Mouse (Mus musculus) 3134 (cell line): ENCODE measurements around the gene Alad.

Experiments used
- DNase-seq: peaks from one replicate; pipeline ENCODE4 v3.0.0-alpha.2; 2011; ENCODE audit warnings: low spot score; ENCODE audit not compliant: insufficient read length; ENCODE audit errors: extremely low read depth

Alad gene

GRCm38 (mm10) chr4:62517538-62518415 lies 1.9 kb downstream of the Alad start:
- DNase-seq = no peak

GRCm38 (mm10) chr4:62517046-62517445 lies 2.7 kb downstream of the Alad start:
- no peak for DNase-seq

GRCm38 (mm10) chr4:62516579-62516978 lies 3.1 kb downstream of the Alad start:
- DNase-seq = no peak

GRCm38 (mm10) chr4:62516079-62516478 lies 3.6 kb downstream of the Alad start:
- DNase-seq = no peak

DNA sequence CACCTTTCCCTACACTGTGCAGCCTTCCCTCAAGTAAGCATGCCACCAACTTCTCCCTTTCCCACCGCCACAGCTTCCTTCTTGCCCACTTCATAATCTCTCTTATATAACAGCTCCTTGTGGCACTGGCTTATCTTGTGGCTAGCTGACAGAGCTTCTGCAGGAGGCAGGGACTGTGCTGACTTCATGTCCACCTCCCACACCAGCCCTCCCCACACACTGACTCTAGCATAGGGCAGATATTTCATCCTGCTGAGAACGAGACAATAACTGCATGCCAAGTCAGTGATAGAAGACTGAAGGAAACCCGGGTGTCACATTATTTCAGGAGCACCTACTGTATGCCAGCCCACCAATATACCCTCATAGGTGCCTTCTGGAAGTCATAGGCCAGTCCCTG lies 4.2 kb downstream of the Alad start:
- DNase-seq = no peak

DNA sequence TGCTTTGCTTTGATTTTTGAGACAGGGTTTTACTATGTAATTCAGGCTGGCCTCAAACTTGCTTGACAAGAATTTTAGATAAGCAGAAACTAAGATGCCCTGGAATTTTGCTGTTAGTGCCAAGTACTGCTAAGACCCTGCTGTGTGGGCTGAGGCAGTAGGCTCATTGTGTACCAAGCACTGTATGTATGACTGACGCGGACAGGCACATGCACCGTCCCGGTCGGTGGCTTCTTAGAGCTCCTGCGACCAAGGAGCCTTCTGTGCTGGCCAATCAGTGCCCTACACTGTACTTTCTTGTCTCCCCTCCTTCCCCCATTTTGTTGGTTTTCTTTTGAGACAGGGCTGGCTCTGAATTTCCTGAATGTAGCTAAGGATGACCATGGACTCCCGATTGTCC lies 4.7 kb downstream of the Alad start:
- no peak for DNase-seq

- no peak for DNase-seq
Observed at GRCm38 (mm10) chr4:62513998-62514506, 5.7 kb downstream of the Alad start.

GRCm38 (mm10) chr4:62509946-62510345 lies 9.8 kb downstream of the Alad start:
- no peak for DNase-seq

DNA sequence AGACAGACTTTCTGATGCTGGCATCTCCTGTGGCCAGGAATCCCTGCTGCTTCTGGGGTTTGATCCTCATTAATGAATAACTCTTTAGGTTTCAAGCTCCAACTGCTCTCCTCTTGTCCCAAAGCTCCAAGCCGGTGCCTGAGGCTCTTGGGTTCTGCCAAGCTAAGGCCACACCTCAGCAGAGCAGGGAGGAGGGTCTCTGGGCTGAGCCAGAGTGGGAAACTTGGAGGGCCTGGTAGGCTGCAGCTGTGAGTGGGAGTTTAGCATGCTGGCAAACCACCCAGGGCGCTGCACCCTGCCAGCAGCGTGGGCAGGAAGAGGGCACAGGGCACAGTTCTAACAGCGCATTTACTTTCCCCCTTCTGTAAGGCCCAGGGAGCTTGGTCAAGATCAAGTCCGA lies 10.9 kb downstream of the Alad start:
- no peak for DNase-seq

DNA sequence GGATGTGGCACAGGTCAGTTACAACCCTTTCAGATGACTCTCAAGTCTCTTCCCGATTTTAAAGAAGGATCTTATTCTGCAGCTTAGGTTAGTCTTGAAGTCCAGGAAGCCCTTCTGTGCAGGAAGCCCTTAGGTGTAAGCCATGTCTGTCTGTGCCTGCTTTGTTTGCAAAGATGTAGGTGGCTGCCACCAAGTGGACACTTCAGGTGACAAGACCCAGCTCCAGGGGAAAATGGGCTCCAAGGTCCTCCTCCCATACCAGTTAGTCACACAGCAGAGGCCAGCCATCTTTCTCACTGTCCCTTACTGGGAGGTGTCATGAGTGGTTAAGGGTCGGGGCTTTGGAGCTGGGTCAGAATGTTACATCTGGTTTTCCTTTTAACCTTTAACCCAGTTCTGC lies 12.9 kb downstream of the Alad start:
- no peak for DNase-seq

GRCm38 (mm10) chr4:62505991-62506390 lies 13.7 kb downstream of the Alad start:
- DNase-seq = no peak

DNA sequence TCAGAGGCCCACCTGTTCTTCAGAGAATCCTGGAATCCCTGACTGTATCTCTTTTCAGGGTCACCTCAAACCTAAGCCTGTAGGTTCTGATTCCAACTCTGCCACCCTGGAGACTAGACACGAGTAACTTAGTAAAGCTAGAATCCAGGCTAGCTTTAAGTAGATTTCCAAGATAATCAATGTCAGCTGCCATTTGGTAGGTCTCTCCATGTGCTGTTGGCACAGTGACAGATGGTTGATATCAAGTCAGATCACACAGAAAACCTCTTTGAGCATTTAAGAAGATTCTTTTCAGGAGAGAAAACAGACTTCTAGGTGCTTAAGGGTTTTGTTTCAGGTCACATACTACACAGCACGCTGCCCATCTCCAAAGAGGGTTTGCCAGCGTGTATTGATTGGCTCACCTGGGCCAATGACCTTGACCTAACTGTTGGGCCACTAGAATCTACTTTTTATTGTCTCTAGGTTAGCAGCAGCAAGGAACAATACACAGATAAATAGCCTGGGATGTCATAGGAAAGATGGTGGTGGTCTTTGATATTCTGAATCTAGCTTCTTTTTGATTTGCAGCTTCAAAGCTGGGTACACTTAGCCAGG lies 16.2 kb downstream of the Alad start, which contains the start of gene Hdhd3:
Gene Hdhd3, minus strand, starts transcription at position 94 of the 597 bp plus-strand sequence.
- DNase-seq = no peak

GRCm38 (mm10) chr4:62502969-62503368 lies 16.7 kb downstream of the Alad start:
- no peak for DNase-seq

DNA sequence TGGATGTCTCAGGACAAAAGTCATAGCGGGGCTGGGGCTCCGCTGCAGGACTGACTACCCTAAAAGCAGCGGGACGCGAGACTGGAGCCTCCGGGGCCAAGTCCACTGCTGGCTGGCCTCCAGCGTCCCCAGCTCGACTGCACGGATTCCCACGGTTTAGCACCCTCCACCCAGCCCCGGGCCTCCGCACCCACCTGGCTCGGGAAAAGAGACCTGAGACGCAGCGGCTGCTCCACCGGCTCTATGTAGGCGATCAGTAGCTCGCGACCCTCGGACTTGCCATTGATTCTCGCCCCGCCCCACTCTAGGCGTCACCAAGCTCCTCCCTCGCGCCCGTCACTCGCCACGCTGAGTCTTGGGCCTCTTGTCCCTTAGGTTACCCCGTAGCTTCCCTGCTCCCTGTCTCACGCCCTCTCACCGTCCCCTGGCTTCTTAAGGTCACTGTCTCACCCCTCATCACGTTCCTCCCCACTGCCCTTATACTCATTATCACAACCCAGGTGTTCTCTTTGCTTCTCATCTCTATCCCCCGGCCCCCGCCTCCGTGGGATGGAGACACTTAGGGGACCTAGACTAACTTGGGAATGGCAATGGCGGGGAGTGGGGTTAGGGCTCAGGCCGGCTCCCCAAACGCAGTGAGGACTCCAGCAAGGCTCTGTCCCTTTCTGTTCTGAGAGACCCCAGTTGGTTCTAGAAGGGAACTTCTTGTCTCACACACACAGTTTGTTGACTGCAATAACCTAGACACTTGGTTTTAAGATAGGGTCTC lies 17.6 kb downstream of the Alad start:
- peak; percentile 97 for DNase-seq

DNA sequence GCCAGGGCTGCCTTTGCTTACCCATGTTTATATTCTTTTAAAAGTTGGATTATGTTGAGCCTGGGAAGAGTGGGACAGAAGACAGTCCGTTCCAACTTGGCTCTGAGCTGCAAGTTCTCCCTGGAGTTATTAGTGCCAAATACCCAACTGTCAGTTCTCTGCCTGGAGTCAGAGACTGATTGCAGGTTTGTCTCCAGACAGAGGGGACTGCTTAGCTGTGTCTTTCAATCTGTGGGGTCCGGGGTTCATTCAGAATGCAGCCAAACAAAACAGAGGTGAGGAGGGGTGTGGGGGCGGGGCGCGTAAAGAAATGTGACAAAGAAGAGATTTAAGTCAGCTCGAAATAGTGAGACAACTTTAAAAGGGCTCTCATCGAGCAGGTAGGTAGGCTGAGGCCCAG lies 18.2 kb downstream of the Alad start:
- DNase-seq = no peak

- DNase-seq = no peak
Observed at GRCm38 (mm10) chr4:62500799-62501198, 18.9 kb downstream of the Alad start.

- DNase-seq = peak; percentile 76
Observed at GRCm38 (mm10) chr4:62496815-62497214, 22.9 kb downstream of the Alad start.

DNA sequence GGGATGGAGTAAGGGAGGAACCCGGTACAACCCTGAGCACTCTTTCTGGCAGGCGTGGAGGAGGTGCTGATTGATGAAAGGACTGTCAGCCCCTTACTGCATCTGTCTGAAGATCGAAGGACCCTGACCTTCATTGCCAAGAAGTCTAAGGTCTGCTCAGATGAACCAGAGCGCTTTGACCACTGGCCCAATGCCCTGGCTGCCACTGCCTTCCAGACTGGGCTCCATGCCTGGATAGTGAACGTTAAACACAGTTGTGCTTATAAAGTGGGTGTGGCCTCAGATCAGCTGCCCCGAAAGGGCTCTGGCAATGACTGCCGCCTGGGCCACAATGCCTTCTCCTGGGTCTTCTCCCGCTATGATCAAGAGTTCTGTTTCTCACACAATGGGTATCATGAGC lies 23.8 kb downstream of the Alad start:
- no peak for DNase-seq

DNA sequence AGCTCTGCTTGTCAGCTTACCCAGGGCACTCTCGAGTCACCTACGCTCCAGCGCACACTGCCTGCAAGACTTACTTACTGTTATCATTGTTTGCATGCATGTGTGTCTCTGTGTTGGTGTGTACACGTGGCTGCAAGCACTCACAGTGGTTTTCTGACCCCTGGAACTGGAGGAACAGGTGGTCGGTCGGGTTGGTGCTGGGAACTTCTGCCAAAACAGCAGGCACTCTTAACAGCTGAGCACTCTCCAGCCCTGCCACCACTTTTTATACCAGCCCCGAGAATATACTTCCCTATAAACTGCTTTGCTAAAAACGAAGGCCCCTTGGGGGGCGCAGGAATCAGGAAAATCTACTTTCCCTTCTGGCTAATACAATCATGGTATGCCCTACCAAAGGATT lies 25.5 kb downstream of the Alad start:
- DNase-seq = no peak

- DNase-seq = no peak
Observed at GRCm38 (mm10) chr4:62492682-62493081, 27.0 kb downstream of the Alad start.

GRCm38 (mm10) chr4:62487914-62488313 lies 31.8 kb downstream of the Alad start:
- no peak for DNase-seq
